Mouse (Mus musculus): Measurements from ENCODE around the gene Tead1. TPM values are rescaled to one million over a fixed set of nuclear protein-coding genes. Genes with fewer than 3 reads are reported as not detected.

Gene Tead1
- polyA plus RNA-seq, 1 experiment: 210 TPM

DNA sequence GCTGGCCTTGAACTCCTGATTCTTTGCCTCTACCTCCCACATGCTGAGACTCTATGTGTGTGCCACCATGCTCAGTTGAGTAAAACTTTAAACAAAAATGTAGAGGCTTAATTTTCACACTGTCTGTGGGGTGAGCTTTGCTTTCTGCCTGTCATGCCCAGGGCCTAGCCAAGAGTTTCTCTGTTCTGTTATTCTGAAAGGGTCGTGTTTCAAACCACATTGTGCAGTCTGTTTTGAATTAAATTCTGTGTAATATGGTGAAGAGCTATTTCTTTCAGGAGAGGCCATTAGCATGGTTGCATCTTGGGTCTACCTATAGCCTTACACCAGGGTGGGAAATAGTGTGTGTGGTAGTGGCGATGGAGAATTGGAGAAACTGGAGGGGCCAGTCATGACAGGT is 90.7 kb downstream of the Tead1 start:
- peaks cover 6% of the 10 kb centered on the region for H3K4me1 ChIP-seq (ENCODE audit: control insufficient read depth, insufficient read depth, low read length)
- H3K36me3 ChIP-seq (ENCODE audit: control insufficient read depth, insufficient read depth, low read length, poor library complexity, severe bottlenecking): no peaks in the 10 kb centered on the region

GRCm38 (mm10) chr7:112771461-112771860 is 92.3 kb downstream of the Tead1 start:
- no peaks in the 10 kb centered on the region for H3K9me3 ChIP-seq (replicated peaks; ENCODE audit: control insufficient read depth, insufficient read depth, low read length, poor library complexity, severe bottlenecking)
- no peak overlapping the region for H3K4me3 ChIP-seq (ENCODE audit: low read depth, low read length)
- H3K4me1 ChIP-seq (ENCODE audit: control insufficient read depth, insufficient read depth, low read length): peaks cover 14% of the 10 kb centered on the region
- TF ChIP-seq POLR2A (IDR thresholded peaks at IDR 0.05; ENCODE audit: insufficient read depth, low read length) (no peak), EP300 (IDR thresholded peaks at IDR 0.05; ENCODE audit: insufficient read depth, low read depth, low read length) (no peak), CTCF (IDR thresholded peaks at IDR 0.05; ENCODE audit: low read depth, low read length) (no peak)
- no peaks in the 10 kb centered on the region for H3K36me3 ChIP-seq (ENCODE audit: control insufficient read depth, insufficient read depth, low read length, poor library complexity, severe bottlenecking)
- H3K27ac ChIP-seq (ENCODE audit: insufficient read depth, low read length): no peak overlapping the region
- no peaks in the 10 kb centered on the region for H3K27me3 ChIP-seq (ENCODE audit: control insufficient read depth, insufficient read depth, low read length, poor library complexity, severe bottlenecking)
- H3K9ac ChIP-seq (ENCODE audit: low read depth, poor library complexity, severe bottlenecking): no peak overlapping the region

More for the DNA sequence above, 90.7 kb downstream of the Tead1 start:
- TF ChIP-seq EP300 (IDR thresholded peaks at IDR 0.05; ENCODE audit: insufficient read depth, low read depth, low read length): no peak
- no peak for TF ChIP-seq CTCF (IDR thresholded peaks at IDR 0.05; ENCODE audit: low read depth, low read length)
- TF ChIP-seq POLR2A (IDR thresholded peaks at IDR 0.05; ENCODE audit: insufficient read depth, low read length): no peak
- Histone ChIP-seq H3K27me3 (ENCODE audit: control insufficient read depth, insufficient read depth, low read length, poor library complexity, severe bottlenecking) (no peaks in the 10 kb centered on the region), H3K9ac (ENCODE audit: low read depth, poor library complexity, severe bottlenecking) (no peak overlapping the region), H3K9me3 (replicated peaks; ENCODE audit: control insufficient read depth, insufficient read depth, low read length, poor library complexity, severe bottlenecking) (no peaks in the 10 kb centered on the region), H3K4me3 (ENCODE audit: low read depth, low read length) (no peak overlapping the region), H3K27ac (ENCODE audit: insufficient read depth, low read length) (no peak overlapping the region)

- H3K4me3 ChIP-seq (ENCODE audit: low read depth, low read length): no peak overlapping the region
- TF ChIP-seq POLR2A (IDR thresholded peaks at IDR 0.05; ENCODE audit: insufficient read depth, low read length): no peak
- no peak for TF ChIP-seq CTCF (IDR thresholded peaks at IDR 0.05; ENCODE audit: low read depth, low read length)
- TF ChIP-seq EP300 (IDR thresholded peaks at IDR 0.05; ENCODE audit: insufficient read depth, low read depth, low read length): no peak
- H3K36me3 ChIP-seq (ENCODE audit: control insufficient read depth, insufficient read depth, low read length, poor library complexity, severe bottlenecking): no peaks in the 10 kb centered on the region
- no peak overlapping the region for H3K27ac ChIP-seq (ENCODE audit: insufficient read depth, low read length)
- H3K4me1 ChIP-seq (ENCODE audit: control insufficient read depth, insufficient read depth, low read length): peaks cover 17% of the 10 kb centered on the region
- H3K9ac ChIP-seq (ENCODE audit: low read depth, poor library complexity, severe bottlenecking): no peak overlapping the region
- H3K27me3 ChIP-seq (ENCODE audit: control insufficient read depth, insufficient read depth, low read length, poor library complexity, severe bottlenecking): no peaks in the 10 kb centered on the region
- H3K9me3 ChIP-seq (replicated peaks; ENCODE audit: control insufficient read depth, insufficient read depth, low read length, poor library complexity, severe bottlenecking): no peaks in the 10 kb centered on the region
These were observed 93.7 kb downstream of the Tead1 start for GRCm38 (mm10) chr7:112772777-112773176.

- TF ChIP-seq CTCF (IDR thresholded peaks at IDR 0.05; ENCODE audit: low read depth, low read length) (no peak), POLR2A (IDR thresholded peaks at IDR 0.05; ENCODE audit: insufficient read depth, low read length) (no peak), EP300 (IDR thresholded peaks at IDR 0.05; ENCODE audit: insufficient read depth, low read depth, low read length) (no peak)
- Histone ChIP-seq H3K9me3 (replicated peaks; ENCODE audit: control insufficient read depth, insufficient read depth, low read length, poor library complexity, severe bottlenecking) (no peaks in the 10 kb centered on the region), H3K4me3 (ENCODE audit: low read depth, low read length) (no peak overlapping the region), H3K36me3 (ENCODE audit: control insufficient read depth, insufficient read depth, low read length, poor library complexity, severe bottlenecking) (no peaks in the 10 kb centered on the region), H3K4me1 (ENCODE audit: control insufficient read depth, insufficient read depth, low read length) (peaks cover 17% of the 10 kb centered on the region), H3K27me3 (ENCODE audit: control insufficient read depth, insufficient read depth, low read length, poor library complexity, severe bottlenecking) (no peaks in the 10 kb centered on the region), H3K9ac (ENCODE audit: low read depth, poor library complexity, severe bottlenecking) (no peak overlapping the region), H3K27ac (ENCODE audit: insufficient read depth, low read length) (no peak overlapping the region)
These were observed 94.5 kb downstream of the Tead1 start for GRCm38 (mm10) chr7:112773601-112774000.

DNA sequence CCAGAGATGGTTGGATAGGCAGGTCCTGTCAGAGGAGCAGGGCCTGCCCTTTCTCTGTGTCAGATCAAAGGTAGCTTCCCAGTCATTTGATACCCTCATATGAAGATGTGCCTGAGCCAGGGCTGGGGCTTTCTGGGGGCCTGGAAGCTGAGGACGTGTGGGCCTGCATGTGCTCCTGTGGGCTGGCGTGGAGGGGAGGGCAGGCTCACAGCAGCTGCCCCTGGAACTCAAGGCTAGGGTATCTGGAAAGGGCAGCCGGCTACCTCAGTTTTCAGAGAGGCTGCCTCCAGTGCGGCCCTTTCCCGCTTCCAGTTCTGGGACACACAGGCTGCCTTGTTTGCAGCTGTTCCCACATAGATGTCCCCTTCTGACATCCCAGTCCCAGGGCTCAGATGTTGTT is 96.7 kb downstream of the Tead1 start:
- Histone ChIP-seq H3K36me3 (ENCODE audit: control insufficient read depth, insufficient read depth, low read length, poor library complexity, severe bottlenecking) (no peaks in the 10 kb centered on the region), H3K27ac (ENCODE audit: insufficient read depth, low read length) (no peak overlapping the region), H3K9me3 (replicated peaks; ENCODE audit: control insufficient read depth, insufficient read depth, low read length, poor library complexity, severe bottlenecking) (no peaks in the 10 kb centered on the region), H3K4me1 (ENCODE audit: control insufficient read depth, insufficient read depth, low read length) (peaks cover 14% of the 10 kb centered on the region), H3K4me3 (ENCODE audit: low read depth, low read length) (no peak overlapping the region), H3K27me3 (ENCODE audit: control insufficient read depth, insufficient read depth, low read length, poor library complexity, severe bottlenecking) (no peaks in the 10 kb centered on the region), H3K9ac (ENCODE audit: low read depth, poor library complexity, severe bottlenecking) (no peak overlapping the region)
- TF ChIP-seq CTCF (IDR thresholded peaks at IDR 0.05; ENCODE audit: low read depth, low read length): no peak
- TF ChIP-seq POLR2A (IDR thresholded peaks at IDR 0.05; ENCODE audit: insufficient read depth, low read length): no peak

GRCm38 (mm10) chr7:112776670-112777069 is 97.6 kb downstream of the Tead1 start:
- H3K4me1 ChIP-seq (ENCODE audit: control insufficient read depth, insufficient read depth, low read length): peaks cover 14% of the 10 kb centered on the region
- no peak overlapping the region for H3K4me3 ChIP-seq (ENCODE audit: low read depth, low read length)
- H3K27me3 ChIP-seq (ENCODE audit: control insufficient read depth, insufficient read depth, low read length, poor library complexity, severe bottlenecking): no peaks in the 10 kb centered on the region
- TF ChIP-seq POLR2A (IDR thresholded peaks at IDR 0.05; ENCODE audit: insufficient read depth, low read length): no peak
- no peaks in the 10 kb centered on the region for H3K36me3 ChIP-seq (ENCODE audit: control insufficient read depth, insufficient read depth, low read length, poor library complexity, severe bottlenecking)
- no peak overlapping the region for H3K27ac ChIP-seq (ENCODE audit: insufficient read depth, low read length)
- H3K9ac ChIP-seq (ENCODE audit: low read depth, poor library complexity, severe bottlenecking): no peak overlapping the region
- H3K9me3 ChIP-seq (replicated peaks; ENCODE audit: control insufficient read depth, insufficient read depth, low read length, poor library complexity, severe bottlenecking): no peaks in the 10 kb centered on the region
